Mouse (Mus musculus) frontal cortex, adult (tissue): ENCODE measurements around the gene Isg15.

Experiments
- ATAC-seq: cut with Nextera tagmentation; 2 replicates; pipeline ENCODE4 v1.9.2; 2017; ENCODE audit warnings: mild to moderate bottlenecking, moderate library complexity, mixed read lengths; ENCODE audit not compliant: low TSS enrichment

Isg15 gene

DNA sequence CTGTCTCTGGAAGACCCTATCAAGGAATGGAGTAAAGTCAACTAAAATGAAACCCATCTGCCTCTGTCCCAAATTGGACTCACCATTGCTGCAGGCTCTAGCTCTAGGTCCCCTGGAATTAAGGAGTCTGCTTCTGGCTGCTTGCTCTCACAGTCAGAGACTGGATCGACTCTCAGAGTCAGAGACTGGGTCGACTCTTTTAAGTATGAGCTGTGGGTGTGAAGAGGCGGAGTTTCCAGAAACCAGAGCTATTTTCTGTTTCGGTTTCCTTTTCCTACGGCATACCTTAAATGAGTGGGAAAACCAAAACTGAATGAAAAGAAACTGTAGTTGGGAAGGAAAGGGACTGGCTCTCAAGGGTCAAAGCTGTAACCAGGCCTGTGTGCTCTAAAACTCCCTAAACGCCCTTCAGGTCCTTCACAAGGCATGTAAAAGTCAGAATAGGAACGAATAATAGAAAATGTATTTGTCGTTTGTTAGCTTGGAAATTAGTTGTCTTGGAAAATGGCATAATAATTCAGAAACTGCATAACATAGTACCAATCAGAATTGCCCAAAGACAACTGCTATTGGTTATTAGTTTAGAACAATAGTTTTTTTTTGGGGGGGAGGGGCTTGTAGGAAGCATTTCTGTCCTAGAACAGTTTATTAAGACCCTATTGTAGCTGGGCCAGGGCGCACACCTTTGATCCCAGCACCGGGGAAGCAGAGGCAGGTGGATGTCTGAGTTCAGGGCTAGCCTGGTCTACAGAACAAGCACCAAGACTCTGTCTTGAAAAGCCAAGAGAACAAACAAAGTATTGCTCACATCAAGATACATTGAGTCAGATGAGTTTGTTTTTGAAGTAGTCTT lies at the start of gene Isg15:
Gene Isg15 (minus strand): TSS at position 196 of the 853 bp plus-strand sequence.
- no peak for ATAC-seq

DNA sequence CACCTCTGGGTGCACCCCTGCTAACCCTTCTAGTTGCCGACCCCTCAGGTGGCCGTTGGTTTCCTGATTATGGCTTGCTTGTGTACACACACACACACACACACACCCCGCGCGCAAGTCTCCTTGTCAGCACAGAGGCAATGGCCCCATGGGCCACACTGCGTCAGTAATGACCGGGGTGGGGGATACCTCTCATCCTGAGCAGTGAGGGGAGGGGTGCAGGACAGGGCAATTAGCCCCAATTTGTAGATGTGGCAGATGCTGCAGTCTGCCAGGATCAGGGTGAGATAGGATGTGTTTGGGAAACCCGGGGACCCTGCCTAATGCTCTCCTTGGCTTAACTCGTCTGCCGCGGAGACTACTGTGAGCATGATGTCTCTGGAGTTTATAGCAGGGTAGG lies 48.9 kb upstream of the Isg15 start:
- ATAC-seq: 0 out of 2 replicates have a peak, but pooled peaks have one; percentile 18

DNA sequence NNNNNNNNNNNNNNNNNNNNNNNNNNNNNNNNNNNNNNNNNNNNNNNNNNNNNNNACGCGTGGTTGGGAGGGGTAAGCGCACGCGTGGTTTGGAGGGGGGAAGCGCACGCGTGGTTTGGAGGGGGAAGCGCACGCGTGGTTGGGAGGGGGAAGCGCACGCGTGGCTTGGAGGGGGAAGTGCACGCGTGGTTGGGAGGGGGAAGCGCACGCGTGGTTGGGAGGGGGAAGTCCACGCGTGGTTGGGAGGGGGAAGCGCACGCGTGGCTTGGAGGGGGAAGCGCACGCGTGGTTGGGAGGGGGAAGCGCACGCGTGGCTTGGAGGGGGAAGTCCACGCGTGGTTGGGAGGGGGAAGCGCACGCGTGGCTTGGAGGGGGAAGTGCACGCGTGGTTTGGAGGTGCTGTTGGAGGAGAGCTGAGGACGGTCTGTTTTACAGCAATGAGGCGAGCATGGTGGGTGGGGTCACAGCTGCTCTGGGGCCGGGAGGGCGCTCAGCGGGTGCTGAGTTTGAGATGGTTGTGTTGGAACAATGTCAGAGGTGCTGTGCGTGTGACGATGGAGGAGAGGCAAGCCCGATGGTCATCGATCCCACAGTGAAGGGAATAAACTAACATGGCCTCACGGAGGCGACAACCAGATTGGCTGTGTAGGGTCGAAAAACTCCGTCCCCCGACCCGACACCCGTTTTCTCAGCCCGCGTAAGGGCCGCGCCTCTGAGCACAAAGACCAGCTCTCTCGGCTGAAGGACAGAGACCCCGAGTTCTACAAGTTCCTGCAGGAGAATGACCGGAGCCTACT lies 36.2 kb upstream of the Isg15 start:
- no peak for ATAC-seq

DNA sequence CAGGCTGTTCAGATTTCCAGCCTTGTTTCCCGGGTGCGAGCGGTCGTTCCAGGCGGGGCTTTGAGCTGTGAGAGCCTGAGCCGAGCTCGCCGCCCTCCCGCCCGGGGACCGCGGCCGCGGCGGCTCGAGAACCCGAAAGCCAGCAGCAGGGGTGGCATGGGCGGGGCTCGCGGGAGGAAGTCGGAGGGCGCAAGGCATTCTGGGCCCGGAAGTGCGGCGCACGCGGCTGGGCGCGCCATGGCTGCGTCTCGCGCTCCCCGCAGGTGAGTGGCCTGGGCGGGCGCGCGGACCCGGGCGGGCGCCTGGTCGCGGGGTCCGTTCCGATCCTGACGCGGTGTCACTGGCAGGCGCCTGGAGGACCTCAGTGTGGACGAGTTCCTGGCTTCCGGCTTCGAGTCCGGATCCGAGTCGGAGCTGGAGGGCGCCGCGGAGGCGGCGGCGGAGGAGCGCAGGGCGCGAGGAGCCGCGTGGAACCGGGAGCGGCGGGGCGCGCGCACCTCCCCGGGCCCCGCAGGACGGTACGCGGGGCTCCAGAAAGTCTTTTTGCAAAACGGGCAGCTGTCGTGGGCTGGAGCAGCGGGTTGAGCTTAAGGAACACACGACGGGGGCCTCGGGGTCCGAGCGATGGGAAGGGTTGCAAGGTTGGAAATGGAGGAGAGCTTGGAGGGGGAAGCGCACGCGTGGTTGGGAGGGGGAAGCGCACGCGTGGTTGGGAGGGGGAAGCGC lies 35.4 kb upstream of the Isg15 start, which contains the start of gene Noc2l:
Gene Noc2l (plus strand): TSS at position 203 of the 726 bp plus-strand sequence.
- peak; percentile 84 for ATAC-seq

DNA sequence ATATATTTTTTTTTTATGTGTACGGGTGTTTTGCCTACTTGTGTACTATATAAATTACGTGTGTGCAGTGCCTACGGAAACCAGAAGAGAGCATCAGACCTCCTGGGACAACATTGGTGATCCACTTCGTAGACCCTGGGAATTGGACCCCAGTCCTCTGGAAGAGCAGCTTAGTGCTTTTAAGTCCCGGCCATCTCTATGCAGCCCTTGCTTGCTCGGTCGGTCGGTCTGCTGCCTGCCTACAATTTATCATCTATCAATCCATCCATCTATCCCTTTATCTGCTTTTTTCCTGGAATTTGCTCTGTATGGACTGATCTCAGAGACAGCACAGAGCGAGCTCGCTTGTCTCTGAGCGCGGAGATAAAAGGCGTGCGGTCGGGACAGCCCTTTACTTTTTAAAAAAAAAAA lies 34.7 kb upstream of the Isg15 start:
- no peak; the same call in 1 of the 2 replicates for ATAC-seq

DNA sequence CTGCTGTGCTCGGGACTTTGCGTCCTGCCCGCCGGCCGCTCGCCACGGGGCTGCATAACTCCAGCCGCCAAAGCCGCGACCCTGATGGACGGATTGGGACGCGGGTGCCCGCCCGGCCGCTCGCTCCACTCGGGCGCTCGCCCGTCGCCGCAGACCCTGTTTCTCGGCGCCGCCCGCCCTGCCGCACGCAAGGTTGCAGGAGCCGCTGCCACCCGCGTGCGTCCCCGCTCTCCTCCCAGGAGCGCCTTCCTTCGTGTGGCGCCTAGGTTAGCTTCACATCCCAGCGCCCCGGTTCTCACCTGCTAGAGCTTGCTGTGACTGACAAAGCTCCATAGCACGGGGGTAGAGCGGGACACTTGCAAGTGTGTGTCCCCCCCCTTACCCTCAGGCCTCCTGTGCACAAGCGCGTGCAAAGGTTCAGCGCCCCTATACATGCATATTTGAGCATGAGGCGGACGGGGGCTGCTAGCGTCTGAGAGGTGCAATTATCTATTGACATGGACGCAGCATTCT lies 34.1 kb upstream of the Isg15 start, which contains the start of gene Plekhn1:
Gene Plekhn1 (minus strand): TSS at position 157 of the 513 bp plus-strand sequence.
- peak; percentile 74 for ATAC-seq

DNA sequence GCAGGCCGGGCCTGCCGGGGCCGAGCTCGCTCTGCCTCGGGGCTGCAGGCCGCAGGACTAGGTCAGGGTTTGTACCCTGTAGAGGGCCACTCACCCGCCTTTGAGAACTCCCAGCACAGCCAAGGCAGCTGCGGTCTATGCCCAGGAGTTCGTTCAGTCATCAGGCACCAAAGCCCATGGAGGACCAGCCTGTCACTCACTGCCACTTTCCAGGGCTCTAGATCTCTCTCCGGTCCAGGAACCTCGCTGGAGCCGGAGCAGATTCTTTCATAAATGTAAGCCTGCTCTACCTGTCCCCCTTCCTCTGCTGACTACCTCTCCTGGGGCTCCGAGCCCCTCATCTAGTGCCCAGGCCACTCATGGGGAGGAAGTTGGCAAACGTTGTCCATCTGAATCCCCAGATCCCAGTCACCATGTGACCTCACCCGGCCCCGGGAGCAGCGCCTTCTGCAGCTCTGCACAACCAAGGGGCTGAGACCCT lies 33.4 kb upstream of the Isg15 start:
- ATAC-seq: no peak

DNA sequence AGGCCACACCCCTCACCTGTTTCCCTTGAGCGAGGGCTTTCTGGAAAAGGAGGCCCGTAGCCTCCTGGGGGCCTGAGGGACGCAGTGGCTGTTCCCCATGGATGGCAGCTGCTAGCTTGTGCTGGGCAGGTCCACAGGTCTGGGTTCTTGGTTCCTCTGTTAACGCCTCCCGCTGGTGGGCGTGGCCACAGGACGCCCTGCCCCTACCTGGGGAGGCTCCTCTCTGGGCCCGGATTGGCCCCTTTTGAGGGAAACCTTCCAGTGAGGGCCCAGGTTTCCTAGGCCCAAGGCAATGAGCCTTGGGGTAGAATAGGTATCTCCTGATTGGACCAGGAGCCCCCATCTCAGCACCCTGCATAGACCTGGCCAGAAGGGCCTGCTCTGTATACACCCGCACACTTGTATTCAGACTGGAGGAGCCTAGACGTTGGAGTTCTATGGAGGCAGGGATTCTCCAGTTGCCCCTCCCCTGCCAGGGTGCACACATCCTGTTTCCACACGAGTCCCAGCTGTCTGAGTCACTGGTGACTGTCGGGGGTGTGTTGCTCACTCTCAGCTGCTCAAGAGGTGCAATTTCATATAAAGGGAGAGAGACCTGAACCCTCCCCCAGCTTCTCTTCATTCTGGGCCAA lies 27.9 kb upstream of the Isg15 start:
- ATAC-seq: peak; percentile 79

DNA sequence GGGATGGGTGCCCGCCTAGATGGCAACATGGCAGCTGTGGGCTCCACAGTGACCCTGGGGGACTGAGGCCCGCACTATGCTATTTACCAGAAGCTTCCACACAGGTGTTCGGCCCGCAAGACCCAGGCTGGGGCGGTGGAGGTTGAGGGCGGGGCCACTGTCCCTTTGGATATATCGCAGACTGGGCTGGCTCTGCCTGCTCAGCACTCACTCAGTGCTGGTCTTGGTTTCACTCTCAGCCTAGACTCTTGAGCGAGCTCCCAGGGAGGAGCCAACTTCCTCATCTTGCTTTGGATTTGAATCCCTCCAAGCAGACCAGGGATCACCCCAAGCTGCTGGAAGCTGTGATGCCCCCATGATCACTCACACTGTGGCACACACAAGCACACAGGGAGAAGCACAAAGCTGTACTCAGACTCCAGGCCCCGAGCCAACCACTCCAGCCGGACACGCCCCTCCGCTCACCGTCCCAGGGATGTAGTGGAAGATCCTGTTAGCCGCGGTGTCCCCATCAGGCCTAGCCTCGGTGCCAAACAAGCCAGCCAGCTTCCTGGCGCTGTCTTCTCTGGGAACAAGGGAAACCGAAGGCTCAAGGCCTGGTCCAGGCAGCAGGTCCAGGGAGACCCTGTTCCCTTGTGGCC lies 27.3 kb upstream of the Isg15 start:
- no peak for ATAC-seq

DNA sequence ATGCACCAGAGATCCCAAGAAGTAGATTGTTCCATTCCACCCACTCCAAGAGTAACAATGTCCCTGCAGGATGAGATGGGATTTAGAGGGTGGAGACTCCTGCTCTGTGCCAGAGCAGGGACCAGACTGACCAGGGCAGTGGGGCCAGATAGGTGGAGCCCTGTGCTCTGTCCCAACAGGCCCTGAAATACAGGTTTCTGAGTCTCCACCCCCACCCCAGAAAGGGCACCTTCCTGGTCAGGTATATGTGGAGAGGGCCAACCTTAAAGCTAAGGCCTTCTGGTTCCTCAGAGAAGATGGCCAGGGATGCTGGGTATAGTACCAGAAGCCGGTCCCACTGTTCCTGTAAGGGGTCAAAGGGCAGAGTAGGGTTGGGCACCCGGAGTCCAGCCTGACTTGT lies 23.7 kb upstream of the Isg15 start:
- ATAC-seq: no peak

DNA sequence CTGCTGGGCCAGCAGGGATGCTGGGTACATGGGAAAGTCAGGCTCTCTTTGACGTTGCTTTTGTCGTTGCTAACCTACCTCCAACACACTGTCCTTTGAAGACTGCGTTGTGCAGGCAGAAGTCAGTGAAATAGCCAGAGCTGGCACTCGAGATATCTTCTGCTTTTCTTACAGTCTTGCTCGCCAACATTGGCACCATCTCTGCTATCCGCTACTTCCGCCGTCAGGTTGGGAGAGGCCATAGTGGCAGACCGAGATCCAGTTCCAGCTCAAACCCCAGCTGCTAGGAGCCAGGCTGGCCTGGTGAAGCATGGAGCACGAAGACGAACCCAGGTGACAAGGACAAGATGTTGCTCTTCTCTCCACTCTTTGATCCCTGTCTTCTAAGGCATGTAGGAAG lies 19.3 kb upstream of the Isg15 start:
- ATAC-seq: no peak

DNA sequence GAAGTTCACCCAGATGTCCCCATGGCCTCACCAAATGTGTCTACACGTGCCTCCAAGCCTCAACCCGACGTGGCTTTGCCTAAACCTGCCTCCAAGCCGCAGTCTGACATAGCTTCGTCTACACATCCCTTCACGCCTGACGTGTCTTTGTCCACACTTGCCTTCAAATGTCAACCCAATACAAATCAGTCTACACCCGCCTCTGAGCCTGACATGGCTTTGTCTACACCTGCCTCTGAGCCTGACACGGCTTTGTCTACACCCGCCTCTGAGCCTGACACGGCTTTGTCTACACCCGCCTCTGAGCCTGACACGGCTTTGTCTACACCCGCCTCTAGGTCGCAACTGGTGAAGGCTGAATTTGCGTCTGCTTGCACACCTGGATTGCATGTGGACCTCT lies 17.2 kb upstream of the Isg15 start:
- ATAC-seq: no peak

DNA sequence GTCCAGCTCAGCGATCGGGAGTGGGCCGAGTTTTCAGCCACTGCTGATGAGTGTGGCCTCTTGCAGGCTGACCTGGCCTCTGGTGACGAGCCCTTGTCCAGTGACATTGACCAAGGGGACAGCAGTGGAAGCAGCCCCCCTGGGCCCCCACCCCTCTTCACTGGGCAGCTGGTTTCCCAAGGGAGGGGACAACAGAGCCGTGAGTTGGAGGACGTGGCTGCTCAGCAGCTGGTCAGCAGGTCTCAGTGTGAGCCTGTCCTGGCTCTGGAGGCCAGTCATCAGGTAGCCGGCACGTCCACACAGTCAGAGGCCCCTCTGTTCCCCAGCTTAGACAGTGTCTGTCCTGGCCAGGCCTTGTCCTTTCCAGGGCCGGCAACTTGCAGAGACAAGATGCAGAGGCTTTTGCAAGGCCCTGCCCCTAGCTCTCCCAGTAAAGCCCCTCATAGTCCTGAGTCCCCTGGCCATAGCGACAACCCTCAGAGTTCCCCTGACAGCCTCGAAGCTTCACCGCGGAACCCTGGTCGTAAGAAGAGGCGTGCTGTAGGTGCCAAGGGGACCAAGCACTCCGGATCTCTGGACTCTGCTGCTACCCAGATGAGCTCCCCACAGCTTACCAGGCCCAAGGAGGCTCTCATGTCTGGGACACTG lies 16.5 kb upstream of the Isg15 start:
- ATAC-seq: no peak

DNA sequence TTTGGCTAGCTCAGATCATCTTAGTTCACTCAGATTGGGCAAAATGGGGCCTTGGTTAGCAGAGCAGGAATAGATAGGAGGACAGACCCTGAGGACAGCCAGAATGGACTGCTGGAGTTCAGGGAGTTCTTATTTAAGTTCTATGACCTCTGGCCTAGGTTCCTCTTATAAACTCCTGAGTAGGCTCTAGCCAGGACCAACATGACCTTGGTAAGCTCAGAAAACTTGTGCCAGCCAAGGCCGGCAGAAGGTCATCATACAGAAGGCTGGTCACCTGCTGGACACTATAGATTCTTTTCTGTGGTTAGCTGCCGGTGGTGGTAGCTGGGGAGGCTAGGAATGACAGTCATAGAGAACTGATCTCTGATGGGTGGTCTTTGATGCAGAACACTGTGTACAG lies 15.6 kb upstream of the Isg15 start:
- ATAC-seq: no peak

DNA sequence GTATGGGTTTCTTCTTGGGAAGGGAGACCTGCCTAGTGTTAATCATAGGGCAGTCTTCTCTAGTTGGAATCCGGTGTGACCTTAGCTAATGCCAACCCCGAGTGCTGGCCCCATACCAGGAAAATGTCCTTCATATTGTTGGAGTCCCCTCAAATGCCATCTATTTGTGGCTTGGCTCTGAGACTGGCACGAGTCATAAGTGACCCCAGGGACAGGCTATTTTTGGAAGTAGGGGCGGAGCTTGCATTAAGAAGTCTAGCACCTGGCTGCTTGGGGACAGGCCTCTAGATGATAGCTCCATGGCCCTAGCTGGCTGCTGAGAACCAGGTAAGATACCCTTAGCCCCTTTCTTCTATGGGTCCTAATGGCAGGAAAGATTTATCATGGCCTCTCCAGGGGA lies 15.0 kb upstream of the Isg15 start, which contains the start of gene Perm1:
Gene Perm1 (plus strand): TSS at position 220 of the 400 bp plus-strand sequence.
- ATAC-seq: no peak

DNA sequence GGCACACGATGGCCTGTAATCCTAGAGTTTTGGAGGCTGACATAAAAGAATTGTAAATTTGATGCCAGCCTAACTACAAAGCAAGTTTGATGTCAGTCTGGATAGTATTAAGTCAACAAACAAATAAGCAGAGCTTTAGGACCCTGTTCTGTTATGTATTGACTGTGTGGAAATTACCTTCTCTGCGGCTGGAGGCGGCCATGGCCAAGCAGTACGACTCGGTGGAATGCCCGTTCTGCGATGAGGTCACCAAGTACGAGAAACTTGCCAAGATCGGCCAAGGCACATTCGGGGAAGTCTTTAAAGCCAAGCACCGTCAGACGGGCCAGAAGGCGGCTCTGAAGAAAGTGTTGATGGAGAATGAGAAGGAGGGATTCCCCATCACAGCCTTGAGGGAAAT lies 12.5 kb upstream of the Isg15 start:
- ATAC-seq: no peak

DNA sequence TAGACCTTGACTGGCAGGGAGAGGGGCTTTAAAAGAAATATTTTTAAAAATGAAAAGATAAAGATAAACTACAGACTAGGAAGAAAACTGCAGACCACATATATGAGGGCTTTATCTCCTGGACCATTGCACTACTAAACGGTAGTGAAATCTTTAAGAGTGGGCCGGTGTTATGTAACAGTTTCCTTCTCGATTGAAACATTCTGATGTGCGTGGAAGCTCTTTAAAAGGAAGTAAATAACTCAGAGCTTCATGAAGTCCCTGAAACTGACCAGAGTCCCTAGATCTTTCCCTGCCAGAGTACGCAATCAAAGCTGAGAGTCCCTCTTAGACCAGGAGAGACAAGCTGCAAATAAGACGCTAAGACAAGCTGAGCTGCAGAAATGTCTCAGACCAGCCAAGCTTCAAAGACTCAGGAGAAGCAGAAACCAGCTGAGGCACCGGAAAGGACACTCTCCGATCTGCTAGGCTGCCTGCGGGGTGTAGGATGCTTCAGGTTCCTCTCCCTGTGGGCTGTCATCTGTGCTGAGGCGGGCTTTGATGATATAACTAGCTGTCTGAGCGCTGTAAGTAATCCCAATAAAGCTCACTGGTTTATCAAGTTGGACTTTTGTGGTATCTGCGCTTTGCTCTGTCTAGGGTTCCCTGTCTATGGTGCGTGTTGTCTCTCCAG lies 9.5 kb upstream of the Isg15 start:
- peak; percentile 55; the same call in 1 of the 2 replicates for ATAC-seq

DNA sequence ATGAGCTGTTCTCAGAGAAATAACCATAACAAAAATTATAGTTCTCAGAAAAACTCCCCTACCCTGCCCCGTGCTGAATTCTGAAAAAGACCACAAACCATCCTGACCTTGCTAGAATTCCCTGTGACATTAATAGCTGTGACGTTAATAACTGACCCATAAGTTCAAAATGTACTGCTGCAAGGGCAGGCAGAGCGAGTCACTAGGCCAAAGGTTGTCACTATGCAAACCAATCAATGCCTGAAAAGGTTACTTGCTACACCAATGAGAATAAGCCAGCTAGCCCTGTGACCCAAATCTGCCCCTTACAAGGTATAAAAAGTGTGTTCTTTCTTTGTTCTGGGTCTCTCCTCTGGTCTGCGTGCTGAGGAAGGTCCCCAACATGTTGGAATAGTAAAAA lies 8.3 kb upstream of the Isg15 start:
- ATAC-seq: no peak

DNA sequence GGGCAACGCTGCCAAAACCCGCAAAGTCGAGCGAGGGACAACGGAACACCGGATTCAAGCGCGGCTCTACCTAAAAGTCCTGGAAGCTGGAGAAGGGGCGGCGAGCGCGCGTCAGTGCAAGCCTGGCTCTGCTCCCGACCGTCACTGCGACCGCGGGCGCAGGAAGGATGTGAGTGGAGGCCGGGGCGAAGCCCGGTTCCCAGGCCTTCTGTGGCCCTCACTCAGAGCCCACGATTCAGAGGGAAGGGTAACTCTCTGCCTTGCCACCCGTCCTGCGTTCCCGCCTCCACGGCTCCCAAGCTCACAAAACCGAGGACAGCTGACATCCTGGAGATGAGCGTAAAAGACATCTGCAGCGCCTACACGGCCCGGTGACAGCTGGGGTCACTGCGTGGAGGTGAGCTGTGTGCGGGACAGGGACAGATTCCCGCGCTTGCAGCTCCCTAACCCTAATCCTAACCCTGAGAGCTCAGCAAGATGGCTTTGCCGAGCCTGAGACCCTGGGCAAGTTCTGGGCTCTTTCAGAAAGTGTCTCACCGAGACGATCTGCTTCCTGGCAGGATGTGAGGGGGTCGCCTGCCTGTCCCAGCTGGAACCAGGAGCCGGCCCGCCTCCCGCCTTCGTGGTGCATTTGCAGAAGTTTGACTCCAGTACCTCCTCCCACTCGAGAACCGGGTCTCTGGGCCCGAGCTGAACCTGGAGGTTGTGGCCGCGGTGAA lies 3.0 kb upstream of the Isg15 start:
- 0 out of 2 replicates have a peak, but pooled peaks have one; percentile 8 for ATAC-seq
